Mouse (Mus musculus) heart, embryonic 13.5 days (tissue): ENCODE data around the gene Gxylt2. TPM values are rescaled to one million over a fixed set of nuclear protein-coding genes. Genes with fewer than 3 reads are reported as not detected.

ENCODE experiments used
- ATAC-seq: fragments of 200-750 bp; cut with Nextera tagmentation; 2 replicates; pipeline ENCODE4 v1.8.0; 2017; ENCODE audit warnings: moderate TSS enrichment; ENCODE audit not compliant: insufficient number of reproducible peaks, low FRiP score, low TSS enrichment; ENCODE audit errors: extremely low read depth
- H3K27ac ChIP-seq: fragments of 300-500 bp; sonication (generic); replicated peaks from 2 replicates; pipeline ENCODE4 v1.5.1; 2015; ENCODE audit warnings: moderate library complexity, mild to moderate bottlenecking, inconsistent platforms
- H3K27me3 ChIP-seq: fragments of 300-500 bp; sonication (generic); replicated peaks from 2 replicates; pipeline ENCODE4 v1.6.1; 2015; ENCODE audit warnings: mild to moderate bottlenecking, inconsistent platforms
- H3K36me3 ChIP-seq: fragments of 300-500 bp; sonication (generic); 2 replicates; pipeline ENCODE4 v1.6.1; 2015; ENCODE audit warnings: mild to moderate bottlenecking, inconsistent platforms
- H3K4me1 ChIP-seq: fragments of 300-500 bp; sonication (generic); 2 replicates; pipeline ENCODE4 v1.6.1; 2015; ENCODE audit warnings: inconsistent platforms
- H3K4me2 ChIP-seq: fragments of 300-500 bp; sonication (generic); 2 replicates; pipeline ENCODE4 v1.6.1; 2015; ENCODE audit warnings: inconsistent platforms, mild to moderate bottlenecking, moderate library complexity
- H3K4me3 ChIP-seq: fragments of 300-500 bp; sonication (generic); 2 replicates; pipeline ENCODE4 v1.5.1; 2015; ENCODE audit warnings: moderate library complexity, mild to moderate bottlenecking, inconsistent platforms
- H3K9ac ChIP-seq: fragments of 300-500 bp; sonication (generic); 2 replicates; pipeline ENCODE4 v1.6.1; 2015; ENCODE audit warnings: inconsistent platforms, mild to moderate bottlenecking, moderate library complexity
- H3K9me3 ChIP-seq: fragments of 300-500 bp; sonication (generic); 2 replicates; pipeline ENCODE4 v1.6.1; 2016; ENCODE audit warnings: inconsistent platforms
- whole genome bisulfite sequencing: fragments of 180-500 bp; shearing (Covaris S2); methylation state at CpG from one replicate; pipeline ENCODE4 v1.1.7; 2015; ENCODE audit warnings: mixed read lengths; 5-methylcytosine and 5-hydroxymethylcytosine counted together
- polyA plus RNA-seq: library from polyadenylated mRNA; unstranded; fragments of >200 nt; fragmentation: Nextera tagmentation; extraction: Ambion mirVana; gene quantifications from 2 replicates; pipeline ENCODE4 v1.2.1, GENCODE M21; 2015

The Gxylt2 gene
- polyA plus RNA-seq, 1 experiment from 2014 or later = 3.3 TPM

DNA sequence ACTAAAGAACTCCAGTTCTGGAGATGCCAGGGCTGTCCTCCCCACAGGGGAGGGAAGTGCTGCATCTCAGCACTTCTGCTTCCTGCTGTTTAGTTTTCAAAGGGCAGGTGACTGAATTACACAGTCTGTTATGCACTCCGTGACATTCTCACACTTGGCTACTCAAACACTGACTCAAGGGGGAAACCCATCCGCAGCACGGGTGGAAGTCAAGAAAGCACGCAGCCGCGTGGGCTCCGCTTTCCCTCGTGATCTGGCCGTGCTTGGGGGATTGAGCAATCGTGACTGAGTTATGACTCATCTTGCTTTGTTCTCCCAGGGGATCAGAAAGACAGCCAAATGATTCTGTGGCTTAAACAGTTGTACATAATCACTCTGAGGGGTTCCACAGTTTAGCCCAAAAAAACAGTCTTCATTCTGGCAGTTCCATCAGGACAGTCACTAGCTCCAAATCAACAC lies 96.0 kb downstream of the Gxylt2 start:
- H3K4me3 ChIP-seq = no peak overlapping the region
- no peak overlapping the region for H3K4me2 ChIP-seq
- ATAC-seq = no peak
- no peaks in the 10 kb centered on the region for H3K27me3 ChIP-seq
- 60% methylated on average over 10 of the region's 10 CpGs for WGBS
- H3K27ac ChIP-seq = no peak overlapping the region
- H3K4me1 ChIP-seq = no peaks in the 10 kb centered on the region
- no peak overlapping the region for H3K9ac ChIP-seq
- H3K36me3 ChIP-seq = no peaks in the 10 kb centered on the region
- no peaks in the 10 kb centered on the region for H3K9me3 ChIP-seq

DNA sequence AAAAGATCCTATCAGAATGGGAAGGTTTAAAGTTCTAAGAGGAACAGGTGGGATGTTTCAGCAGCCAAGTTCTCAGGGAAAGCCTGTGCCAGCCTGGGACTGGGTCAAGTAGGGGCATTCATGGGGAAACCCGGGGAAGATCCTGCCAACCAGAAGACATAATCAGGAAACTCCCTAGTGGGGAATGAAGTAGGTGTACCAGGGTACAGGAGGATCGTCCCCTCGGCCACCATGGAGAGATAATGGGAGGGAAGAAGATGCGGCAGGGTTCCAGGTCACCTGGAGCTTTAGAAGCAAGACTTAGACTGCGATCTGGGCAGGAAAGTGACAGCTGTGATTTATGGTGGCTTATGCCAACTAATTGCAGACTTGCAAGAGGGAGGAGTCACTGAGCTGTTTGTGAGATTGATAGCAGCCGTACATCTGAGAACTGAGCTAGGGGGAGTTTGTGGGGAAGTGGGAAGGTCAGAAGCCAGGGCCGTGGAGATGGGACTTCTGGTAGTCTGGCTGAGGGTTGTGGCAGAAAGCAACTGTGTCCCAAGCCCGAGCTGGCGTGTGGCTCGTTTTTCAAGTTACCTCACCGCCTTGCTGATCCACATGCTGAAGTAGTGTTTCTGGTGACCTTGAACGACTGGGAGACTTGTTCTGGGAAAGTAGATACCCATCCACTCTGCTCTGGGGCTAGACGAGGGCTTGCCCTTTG lies 98.0 kb downstream of the Gxylt2 start:
- no peak for ATAC-seq
- Histone ChIP-seq H3K27me3 (no peaks in the 10 kb centered on the region), H3K27ac (no peak overlapping the region), H3K4me2 (no peak overlapping the region), H3K36me3 (no peaks in the 10 kb centered on the region), H3K4me3 (no peak overlapping the region), H3K4me1 (no peaks in the 10 kb centered on the region), H3K9me3 (no peaks in the 10 kb centered on the region), H3K9ac (no peak overlapping the region)
- 60% methylated on average over 13 of the region's 13 CpGs for WGBS

DNA sequence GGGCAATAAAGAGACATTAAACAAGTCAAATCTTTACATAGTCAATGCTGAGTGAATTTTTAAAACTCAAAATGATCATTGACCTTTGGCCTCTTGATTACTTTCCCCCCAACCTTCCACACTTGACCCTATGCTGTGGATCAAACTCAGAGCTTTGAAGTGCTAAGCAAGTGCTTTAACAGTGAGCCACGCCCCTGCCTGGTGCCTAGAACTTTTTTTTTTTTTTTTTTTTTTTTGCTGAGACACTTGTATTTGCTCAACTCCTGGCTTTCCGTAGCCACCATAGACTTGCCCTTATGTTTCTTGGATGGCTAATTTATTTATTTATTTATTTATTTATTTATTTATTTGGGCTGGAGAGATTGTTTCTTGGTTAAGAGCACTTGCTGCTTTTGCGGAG lies 98.7 kb downstream of the Gxylt2 start:
- H3K27ac ChIP-seq = no peak overlapping the region
- no peak overlapping the region for H3K9ac ChIP-seq
- no peak overlapping the region for H3K4me3 ChIP-seq
- no peaks in the 10 kb centered on the region for H3K4me1 ChIP-seq
- no peaks in the 10 kb centered on the region for H3K27me3 ChIP-seq
- H3K9me3 ChIP-seq = no peaks in the 10 kb centered on the region
- H3K4me2 ChIP-seq = no peak overlapping the region
- no peaks in the 10 kb centered on the region for H3K36me3 ChIP-seq
- no peak for ATAC-seq
- WGBS = 78% methylated on average over 3 of the region's 3 CpGs

DNA sequence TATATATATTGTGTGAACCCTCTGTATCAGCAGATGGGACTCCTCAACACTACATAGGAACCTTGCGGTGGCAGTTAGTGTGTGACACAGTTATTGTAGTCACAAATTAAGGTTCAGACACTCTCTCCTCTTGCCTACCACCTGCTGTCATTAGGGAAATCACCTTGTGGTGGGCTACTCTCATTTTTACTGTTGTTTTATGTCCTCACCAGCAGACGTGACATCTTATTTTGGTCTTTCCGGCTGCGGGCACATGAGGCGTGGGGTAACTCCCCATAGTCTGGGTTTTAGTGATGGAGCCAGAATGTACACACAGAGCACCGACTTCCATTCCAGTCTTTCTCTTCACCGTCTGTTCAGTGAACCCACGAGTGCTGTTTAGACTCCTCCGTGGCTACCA lies 102.7 kb downstream of the Gxylt2 start:
- H3K4me1 ChIP-seq = no peaks in the 10 kb centered on the region
- H3K4me2 ChIP-seq = no peak overlapping the region
- 85% methylated on average over 9 of the region's 9 CpGs for WGBS
- no peak for ATAC-seq
- no peak overlapping the region for H3K27ac ChIP-seq
- H3K4me3 ChIP-seq = no peak overlapping the region
- no peaks in the 10 kb centered on the region for H3K9me3 ChIP-seq
- no peak overlapping the region for H3K9ac ChIP-seq
- H3K27me3 ChIP-seq = no peaks in the 10 kb centered on the region
- no peaks in the 10 kb centered on the region for H3K36me3 ChIP-seq

DNA sequence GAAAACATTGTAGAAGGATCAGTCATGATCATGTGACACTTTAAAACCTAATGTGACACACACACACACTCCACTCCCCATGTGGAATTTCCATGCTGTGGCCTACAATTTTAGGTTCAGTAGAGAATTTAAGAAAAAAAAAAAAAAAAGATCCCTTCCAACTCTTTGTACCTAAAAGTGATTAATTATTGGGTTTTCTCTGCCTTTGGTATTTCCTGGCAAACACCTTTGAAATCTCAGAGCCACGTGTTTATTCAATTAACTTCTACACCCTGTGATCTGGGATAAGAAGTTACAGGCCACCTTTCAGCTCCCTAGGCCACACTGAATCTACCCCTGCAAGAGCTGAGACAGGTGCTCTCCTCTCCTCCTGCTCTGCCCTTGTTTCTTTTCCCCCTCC lies 103.2 kb downstream of the Gxylt2 start:
- no peak for ATAC-seq
- Histone ChIP-seq H3K4me3 (no peak overlapping the region), H3K9ac (no peak overlapping the region), H3K36me3 (no peaks in the 10 kb centered on the region), H3K27me3 (no peaks in the 10 kb centered on the region), H3K27ac (no peak overlapping the region), H3K4me2 (no peak overlapping the region), H3K9me3 (no peaks in the 10 kb centered on the region), H3K4me1 (no peaks in the 10 kb centered on the region)
- 46% methylated on average over 1 of the region's 1 CpGs for WGBS

DNA sequence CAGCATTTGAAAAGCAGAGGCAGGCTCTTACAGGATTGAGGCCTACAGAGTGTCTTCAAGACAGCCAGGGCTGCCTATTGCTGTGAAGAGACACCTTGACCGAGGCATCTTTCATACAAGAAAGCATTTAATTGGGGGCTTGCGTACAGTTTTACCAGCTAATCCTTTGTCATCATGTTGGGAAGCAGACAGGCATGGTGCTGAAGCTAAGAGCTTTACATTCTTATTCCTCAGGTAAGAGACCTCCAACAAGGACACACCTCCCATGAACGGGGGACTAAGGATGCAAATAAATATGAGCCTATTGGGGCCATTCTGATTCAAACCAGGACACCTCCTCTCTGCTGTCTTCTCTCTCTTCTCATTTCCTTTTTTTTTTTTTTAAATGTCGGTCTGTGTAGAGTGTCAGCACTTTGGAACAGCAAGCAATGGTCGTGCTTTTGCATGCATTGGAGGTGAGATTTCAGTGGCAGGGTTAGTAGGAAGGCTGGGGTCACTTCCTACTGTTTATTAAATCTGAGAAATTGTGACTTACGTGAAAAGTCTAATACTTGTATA lies 103.8 kb downstream of the Gxylt2 start:
- Histone ChIP-seq H3K4me3 (no peak overlapping the region), H3K9ac (no peak overlapping the region), H3K4me1 (no peaks in the 10 kb centered on the region), H3K9me3 (no peaks in the 10 kb centered on the region), H3K27ac (no peak overlapping the region), H3K36me3 (no peaks in the 10 kb centered on the region), H3K27me3 (no peaks in the 10 kb centered on the region), H3K4me2 (no peak overlapping the region)
- no peak for ATAC-seq
- WGBS = 79% methylated on average over 6 of the region's 6 CpGs

DNA sequence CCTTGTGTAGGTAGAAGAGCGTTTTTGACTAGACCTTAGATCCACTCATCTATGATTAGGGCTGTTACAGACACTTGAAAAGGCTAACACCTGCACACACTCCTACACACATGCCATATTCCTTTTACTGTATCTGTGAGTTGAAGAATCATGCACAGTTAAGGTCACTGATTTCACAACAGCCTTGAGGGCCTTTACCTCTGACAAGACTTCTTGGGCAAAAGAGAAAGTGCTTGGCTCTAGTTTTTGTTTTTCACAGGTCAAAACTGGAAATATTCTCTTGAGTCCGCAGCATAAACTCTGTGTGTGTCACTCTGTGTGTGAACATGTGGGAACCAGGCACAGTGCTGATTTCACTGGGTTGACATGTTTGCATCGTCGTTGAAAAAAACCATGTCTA lies 105.6 kb downstream of the Gxylt2 start:
- Histone ChIP-seq H3K9me3 (no peaks in the 10 kb centered on the region), H3K27me3 (no peaks in the 10 kb centered on the region), H3K4me3 (no peak overlapping the region), H3K4me2 (no peak overlapping the region), H3K27ac (no peak overlapping the region), H3K36me3 (no peaks in the 10 kb centered on the region), H3K9ac (no peak overlapping the region), H3K4me1 (no peaks in the 10 kb centered on the region)
- no peak for ATAC-seq
- WGBS = 73% methylated on average over 4 of the region's 4 CpGs

DNA sequence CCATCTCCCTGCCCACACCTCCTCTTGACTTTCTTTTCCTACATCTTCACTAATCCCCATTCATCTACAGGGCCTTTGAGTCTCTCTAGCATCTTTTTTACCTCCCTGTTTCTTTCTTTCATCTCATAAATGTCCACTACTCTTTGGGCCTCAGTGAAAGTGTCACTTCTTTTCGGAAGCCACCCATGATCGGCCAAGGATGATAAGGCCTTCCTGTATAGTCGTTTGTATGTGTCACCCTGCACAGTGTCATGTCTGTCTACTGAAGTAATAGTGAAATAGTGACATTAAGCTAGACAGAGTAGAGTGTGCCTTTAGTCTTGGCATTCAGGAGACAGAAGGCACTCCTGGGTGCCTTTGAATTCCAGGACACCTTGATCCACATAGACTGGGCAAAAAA lies 107.2 kb downstream of the Gxylt2 start:
- Histone ChIP-seq H3K27ac (no peak overlapping the region), H3K36me3 (no peaks in the 10 kb centered on the region), H3K4me3 (no peak overlapping the region), H3K9ac (no peak overlapping the region), H3K27me3 (no peaks in the 10 kb centered on the region), H3K4me2 (no peak overlapping the region), H3K4me1 (no peaks in the 10 kb centered on the region), H3K9me3 (no peaks in the 10 kb centered on the region)
- 55% methylated on average over 3 of the region's 3 CpGs for WGBS
- no peak for ATAC-seq

DNA sequence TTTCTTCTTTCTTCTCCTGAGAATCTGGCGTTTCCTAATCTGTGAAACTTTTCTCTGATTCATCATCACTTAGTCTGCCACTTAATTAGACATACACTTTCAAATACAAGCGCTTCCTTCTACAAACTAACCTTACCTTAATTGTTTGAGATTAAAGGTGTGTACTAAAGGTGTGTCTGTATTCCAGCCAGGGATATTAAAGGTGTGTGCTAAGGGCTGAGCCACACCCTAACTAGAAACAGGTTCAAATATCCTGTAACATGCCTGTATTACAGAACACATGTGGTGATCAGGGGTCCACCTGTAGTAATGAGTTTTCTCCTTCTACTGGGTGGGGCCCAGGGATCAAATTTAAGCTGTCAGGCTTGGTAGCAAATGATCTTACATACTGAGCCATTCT lies 116.8 kb downstream of the Gxylt2 start:
- Histone ChIP-seq H3K9me3 (no peaks in the 10 kb centered on the region), H3K4me2 (no peak overlapping the region), H3K4me1 (peaks cover 9% of the 10 kb centered on the region; the same call in 1 of the 2 replicates), H3K36me3 (no peaks in the 10 kb centered on the region), H3K27me3 (no peaks in the 10 kb centered on the region), H3K9ac (no peak overlapping the region), H3K4me3 (no peak overlapping the region), H3K27ac (no peak overlapping the region)
- no peak for ATAC-seq
- WGBS = 73% methylated on average over 2 of the region's 2 CpGs

DNA sequence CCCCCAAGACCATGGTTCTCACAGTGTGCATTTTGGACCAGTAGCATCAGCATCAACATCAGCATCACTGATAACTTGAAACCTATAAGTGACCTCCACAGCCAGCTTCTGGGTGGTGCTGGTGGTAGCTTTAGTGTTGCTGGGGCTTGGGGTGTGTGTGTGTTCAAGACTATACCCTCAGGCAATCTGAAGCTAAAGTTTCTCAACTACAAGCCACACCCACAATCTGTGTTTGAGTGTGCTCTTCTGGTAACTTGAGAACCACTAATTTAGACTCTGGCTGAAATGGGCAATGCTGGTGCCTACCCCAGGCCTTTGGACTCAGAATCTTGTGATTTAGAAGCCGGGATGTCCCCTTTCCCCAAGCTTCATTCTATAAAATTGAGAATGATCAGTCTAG lies 118.8 kb downstream of the Gxylt2 start:
- H3K27ac ChIP-seq = no peak overlapping the region
- 79% methylated on average over 1 of the region's 1 CpGs for WGBS
- H3K4me3 ChIP-seq = no peak overlapping the region
- no peaks in the 10 kb centered on the region for H3K9me3 ChIP-seq
- no peaks in the 10 kb centered on the region for H3K27me3 ChIP-seq
- no peak for ATAC-seq
- H3K9ac ChIP-seq = no peak overlapping the region
- peaks cover 9% of the 10 kb centered on the region; the same call in 1 of the 2 replicates for H3K4me1 ChIP-seq
- no peaks in the 10 kb centered on the region for H3K36me3 ChIP-seq
- no peak overlapping the region for H3K4me2 ChIP-seq

DNA sequence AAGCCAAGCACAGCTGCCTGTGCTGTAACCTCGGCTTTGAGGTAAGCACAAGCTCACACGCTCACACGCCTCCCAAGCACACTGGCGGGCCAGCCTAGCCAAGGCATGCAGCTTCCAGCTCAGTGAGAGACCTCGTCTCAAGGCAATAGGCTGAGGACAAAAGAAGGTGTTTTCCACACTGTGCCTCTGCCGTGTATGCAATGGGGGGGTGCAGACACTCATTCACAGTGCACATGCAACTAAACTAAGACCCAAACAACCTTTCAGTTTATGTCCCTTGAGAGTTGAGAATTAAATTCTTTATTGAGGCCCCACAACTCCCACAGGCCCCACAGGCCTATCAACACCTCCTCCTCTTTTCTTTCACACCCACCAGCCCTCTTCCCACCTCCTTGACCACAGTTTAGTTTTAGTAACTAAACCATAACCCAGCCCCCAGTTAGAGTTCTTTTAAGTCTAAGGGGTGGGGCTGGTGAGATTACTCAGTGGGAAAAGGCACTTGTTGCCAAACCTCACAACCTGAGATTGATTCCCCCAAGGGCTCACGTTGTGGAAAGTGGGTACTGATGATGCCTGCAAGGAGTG lies 119.9 kb downstream of the Gxylt2 start:
- H3K36me3 ChIP-seq = no peaks in the 10 kb centered on the region
- WGBS = 42% methylated on average over 7 of the region's 7 CpGs
- H3K4me3 ChIP-seq = no peak overlapping the region
- H3K4me2 ChIP-seq = no peak overlapping the region
- no peak overlapping the region for H3K27ac ChIP-seq
- peaks cover 9% of the 10 kb centered on the region; the same call in 1 of the 2 replicates for H3K4me1 ChIP-seq
- ATAC-seq = no peak
- H3K27me3 ChIP-seq = no peaks in the 10 kb centered on the region
- no peak overlapping the region for H3K9ac ChIP-seq
- H3K9me3 ChIP-seq = no peaks in the 10 kb centered on the region

DNA sequence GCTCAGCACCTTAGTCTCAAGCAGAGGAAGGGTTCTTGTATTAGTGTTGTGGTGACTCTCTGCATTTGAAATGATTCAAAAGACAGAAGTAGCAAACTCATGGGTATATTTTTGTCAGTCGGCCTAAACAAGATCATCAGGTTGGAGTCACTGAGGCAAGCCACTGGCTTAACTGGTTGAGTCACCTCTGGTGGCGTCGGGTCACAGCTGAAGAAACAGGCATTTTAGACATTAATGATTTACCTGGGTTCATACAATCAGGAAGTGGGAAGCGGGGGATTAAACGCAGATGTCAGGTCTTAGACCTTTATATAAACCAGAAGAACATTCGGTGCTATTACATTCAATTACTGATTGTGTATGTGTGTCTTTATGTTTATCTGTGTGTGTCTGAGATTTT lies 121.5 kb downstream of the Gxylt2 start:
- Histone ChIP-seq H3K9ac (no peak overlapping the region), H3K27me3 (no peaks in the 10 kb centered on the region), H3K27ac (no peak overlapping the region), H3K4me1 (peaks cover 9% of the 10 kb centered on the region; the same call in 1 of the 2 replicates), H3K36me3 (no peaks in the 10 kb centered on the region), H3K4me2 (no peak overlapping the region), H3K9me3 (no peaks in the 10 kb centered on the region), H3K4me3 (no peak overlapping the region)
- no peak for ATAC-seq
- WGBS = 84% methylated on average over 6 of the region's 6 CpGs
